Mouse (Mus musculus) MEL (cell line): ENCODE data around the gene A130010J15Rik. TPM values are rescaled to one million over a fixed set of nuclear protein-coding genes. Genes with fewer than 3 reads are reported as not detected.

Experiments used
- DNase-seq: peaks from one replicate; pipeline ENCODE4 v3.0.0; 2011; ENCODE audit warnings: low read depth, low spot score
- H3K27ac ChIP-seq: 2 replicates; pipeline ENCODE4 v1.5.1; 2012; ENCODE audit warnings: low read depth, mild to moderate bottlenecking, control low read depth, low read length, moderate library complexity; ENCODE audit not compliant: control insufficient read depth
- H3K27me3 ChIP-seq, 2 experiments: fragments of 150-350 bp in 1 of 2; sonication (generic) in 1 of 2; 2 replicates each; pipeline ENCODE4 v1.6.1; 2012; ENCODE audit warnings: low read length in 2 of 2, mild to moderate bottlenecking in 2 of 2, improper control_type of control experiment in 1 of 2, moderate library complexity in 1 of 2; ENCODE audit not compliant: insufficient read depth in 2 of 2, control insufficient read depth in 1 of 2
- H3K36me3 ChIP-seq, 2 experiments: 2 replicates each; pipeline ENCODE4 v1.6.1; 2012 to 2014; ENCODE audit warnings: low read length in 2 of 2, improper control_type of control experiment in 1 of 2, inconsistent platforms in 1 of 2, mild to moderate bottlenecking in 1 of 2; ENCODE audit not compliant: insufficient read depth in 2 of 2, control insufficient read depth in 1 of 2
- H3K4me1 ChIP-seq, 2 experiments: fragments of 150-350 bp in 1 of 2; sonication (generic) in 1 of 2; 2 replicates each; pipeline ENCODE4 v1.6.1; 2012; ENCODE audit warnings: low read length in 2 of 2, improper control_type of control experiment in 1 of 2, mild to moderate bottlenecking in 1 of 2; ENCODE audit not compliant: insufficient read depth in 2 of 2, control insufficient read depth in 1 of 2
- H3K4me3 ChIP-seq, 2 experiments: fragments of 150-350 bp in 1 of 2; sonication (generic) in 1 of 2; 2 replicates each; pipeline ENCODE4 v1.5.1; 2012; ENCODE audit warnings: low read depth in 2 of 2, low read length in 2 of 2, mild to moderate bottlenecking in 2 of 2, moderate library complexity in 2 of 2, control low read depth in 1 of 2, improper control_type of control experiment in 1 of 2; ENCODE audit not compliant: control insufficient read depth in 1 of 2, insufficient read depth in 1 of 2
- H3K79me2 ChIP-seq: 2 replicates; pipeline ENCODE4 v1.6.1; 2012; ENCODE audit warnings: mild to moderate bottlenecking, low read length, moderate library complexity; ENCODE audit not compliant: control insufficient read depth, poor library complexity, insufficient read depth
- H3K9ac ChIP-seq: 2 replicates; pipeline ENCODE4 v1.6.1; 2012; ENCODE audit warnings: low read depth, mild to moderate bottlenecking, control low read depth, low read length, moderate library complexity; ENCODE audit not compliant: control insufficient read depth, poor library complexity, severe bottlenecking
- H3K9me3 ChIP-seq: fragments of 150-350 bp; sonication (generic); replicated peaks from 2 replicates; pipeline ENCODE4 v1.6.1; 2012; ENCODE audit warnings: mild to moderate bottlenecking, low read length, improper control_type of control experiment, moderate library complexity; ENCODE audit not compliant: insufficient read depth
- CHD1 ChIP-seq: IDR thresholded peaks from 2 replicates; pipeline ENCODE4 v1.6.1; 2012; ENCODE audit warnings: low read depth, mild to moderate bottlenecking, inconsistent platforms, low read length, improper control_type of control experiment
- CTCF ChIP-seq, 3 experiments: IDR thresholded peaks in 2 of 3; conservative IDR thresholded peaks in 1 of 3; 2 replicates each; pipeline ENCODE4 v1.5.1; 2011 to 2012; ENCODE audit warnings: low read length in 3 of 3, low read depth in 2 of 3, mild to moderate bottlenecking in 2 of 3, improper control_type of control experiment in 1 of 3, inconsistent platforms in 1 of 3, mixed read lengths in 1 of 3, moderate library complexity in 1 of 3; ENCODE audit not compliant: control insufficient read depth in 1 of 3, insufficient read depth in 1 of 3, poor library complexity in 1 of 3, severe bottlenecking in 1 of 3
- GABPA ChIP-seq: IDR thresholded peaks from 2 replicates; pipeline ENCODE4 v1.6.1; 2012; ENCODE audit warnings: low read depth, mild to moderate bottlenecking, inconsistent platforms, low read length, improper control_type of control experiment, moderate library complexity
- MAFK ChIP-seq: IDR thresholded peaks from 2 replicates; pipeline ENCODE4 v1.6.1; 2011; ENCODE audit warnings: low read depth, mild to moderate bottlenecking, low read length, improper control_type of control experiment, borderline replicate concordance
- MEF2A ChIP-seq: IDR thresholded peaks from 2 replicates; pipeline ENCODE4 v1.6.1; 2014; ENCODE audit warnings: low read depth, mild to moderate bottlenecking, inconsistent platforms, low read length, improper control_type of control experiment; ENCODE audit not compliant: poor library complexity, insufficient replicate concordance, severe bottlenecking; ENCODE audit errors: extremely low read depth
- MXI1 ChIP-seq: IDR thresholded peaks from 2 replicates; pipeline ENCODE4 v1.6.1; 2011; ENCODE audit warnings: mild to moderate bottlenecking, low read depth, low read length, improper control_type of control experiment
- NELFE ChIP-seq: IDR thresholded peaks from 2 replicates; pipeline ENCODE4 v1.6.1; 2011; ENCODE audit warnings: low read depth, low read length, improper control_type of control experiment
- POLR2A ChIP-seq, 2 experiments: IDR thresholded peaks; 2 replicates each; pipeline ENCODE4 v1.6.1; 2011 to 2012; ENCODE audit warnings: low read length in 2 of 2, mild to moderate bottlenecking in 2 of 2, control low read depth in 1 of 2, improper control_type of control experiment in 1 of 2, low read depth in 1 of 2, moderate library complexity in 1 of 2; ENCODE audit not compliant: control insufficient read depth in 1 of 2, insufficient read depth in 1 of 2, poor library complexity in 1 of 2
- RAD21 ChIP-seq: IDR thresholded peaks from 2 replicates; pipeline ENCODE4 v1.6.1; 2011; ENCODE audit warnings: mild to moderate bottlenecking, low read depth, low read length, improper control_type of control experiment
- RCOR1 ChIP-seq: IDR thresholded peaks from 2 replicates; pipeline ENCODE4 v1.6.1; 2012; ENCODE audit warnings: low read depth, mild to moderate bottlenecking, inconsistent platforms, low read length, improper control_type of control experiment
- TAL1 ChIP-seq: IDR thresholded peaks from 2 replicates; pipeline ENCODE4 v1.6.1; 2012; ENCODE audit warnings: mild to moderate bottlenecking, inconsistent platforms, low read length, moderate library complexity, mixed read lengths
- ZC3H11A ChIP-seq: IDR thresholded peaks from 2 replicates; pipeline ENCODE4 v1.6.1; 2012; ENCODE audit warnings: low read depth, mild to moderate bottlenecking, inconsistent platforms, low read length, improper control_type of control experiment
- ZMIZ1 ChIP-seq: IDR thresholded peaks from 2 replicates; pipeline ENCODE4 v1.6.1; 2012; ENCODE audit warnings: low read depth, mild to moderate bottlenecking, inconsistent platforms, low read length, improper control_type of control experiment, moderate library complexity
- polyA plus RNA-seq, 2 experiments: library from polyadenylated mRNA; stranded (reverse) in 1 of 2; unstranded in 1 of 2; fragments of >175 nt in 1 of 2; fragments of >200 nt in 1 of 2; gene quantifications; 2 replicates each; pipeline versions ENCODE4 v1.2.1 to v1.2.4; 2012; ENCODE audit warnings: low replicate concordance in 2 of 2, low read depth in 1 of 2; ENCODE audit not compliant: insufficient read length in 2 of 2, insufficient read depth in 1 of 2, missing spikeins in 1 of 2
- total RNA-seq: library from RNA; depleted of rRNA; stranded (reverse); fragments of 300-350 nt; gene quantifications from 2 replicates; pipeline ENCODE4 v1.2.3, GENCODE M21; 2012

Gene A130010J15Rik
- total and polyA plus RNA-seq, 3 experiments, result 5.8 to 13.2 TPM; not detected in 1

- H3K4me3 ChIP-seq, result no peak overlapping the region
- no peaks in the 10 kb centered on the region for H3K36me3 ChIP-seq
These were observed 29.2 kb upstream of the A130010J15Rik start for GRCm38 (mm10) chr1:193138669-193139068.

GRCm38 (mm10) chr1:193141118-193141517, 26.7 kb upstream of the A130010J15Rik start:
- H3K9ac ChIP-seq, result no peak overlapping the region
- TF ChIP-seq POLR2A (IDR thresholded peaks at IDR 0.05; ENCODE audit: control insufficient read depth in 1 of 2, insufficient read depth in 1 of 2, low read depth in 1 of 2, low read length in 2 of 2, poor library complexity in 1 of 2) (no peak), MXI1 (no peak), NELFE (no peak), RCOR1 (no peak), MEF2A (no peak), ZC3H11A (no peak), GABPA (no peak), ZMIZ1 (no peak)
- H3K27ac ChIP-seq, result no peak overlapping the region

More at GRCm38 (mm10) chr1:193138669-193139068, 29.2 kb upstream of the A130010J15Rik start:
- Histone ChIP-seq H3K27ac (no peak overlapping the region), H3K4me1 (no peaks in the 10 kb centered on the region), H3K9ac (no peak overlapping the region), H3K79me2 (no peaks in the 10 kb centered on the region), H3K9me3 (no peaks in the 10 kb centered on the region), H3K27me3 (peaks cover 7 to 8% of the 10 kb centered on the region in 2 experiments)
- DNase-seq, result no peak
- no peak for TF ChIP-seq MXI1
- peak; percentile 73; the same call in 1 of the 2 replicates for TF ChIP-seq MAFK

GRCm38 (mm10) chr1:193142517-193143062, 25.3 kb upstream of the A130010J15Rik start:
- H3K9ac ChIP-seq, result no peak overlapping the region
- peaks cover 9 to 11% of the 10 kb centered on the region in 2 experiments for H3K27me3 ChIP-seq
- DNase-seq, result no peak
- H3K4me1 ChIP-seq, result no peaks in the 10 kb centered on the region
- H3K9me3 ChIP-seq, result no peaks in the 10 kb centered on the region
- H3K79me2 ChIP-seq, result no peaks in the 10 kb centered on the region
- H3K36me3 ChIP-seq, result no peaks in the 10 kb centered on the region
- TF ChIP-seq RAD21, result no peak
- no peak for TF ChIP-seq CTCF (IDR thresholded peaks at IDR 0.05 in 2 of 3, conservative IDR thresholded peaks at IDR 0.05 in 1 of 3; ENCODE audit: control insufficient read depth in 1 of 3, insufficient read depth in 1 of 3, low read depth in 2 of 3, low read length in 3 of 3, poor library complexity in 1 of 3, severe bottlenecking in 1 of 3)
- TF ChIP-seq TAL1, result no peak
- TF ChIP-seq CHD1, result no peak
- TF ChIP-seq, all 39 proteins: peak for 0
- Histone ChIP-seq H3K4me3 (no peak overlapping the region), H3K27ac (no peak overlapping the region)

More at GRCm38 (mm10) chr1:193141118-193141517, 26.7 kb upstream of the A130010J15Rik start:
- H3K4me3 ChIP-seq, result no peak overlapping the region
- H3K79me2 ChIP-seq, result no peaks in the 10 kb centered on the region
- H3K36me3 ChIP-seq, result no peaks in the 10 kb centered on the region
- H3K27me3 ChIP-seq, result peaks cover 11% of the 10 kb centered on the region in 2 experiments
- H3K9me3 ChIP-seq, result no peaks in the 10 kb centered on the region
- DNase-seq, result no peak
- H3K4me1 ChIP-seq, result no peaks in the 10 kb centered on the region
